Mouse (Mus musculus) MEL (cell line): Measurements from ENCODE around the gene Ttll11. TPM values are rescaled to one million over a fixed set of nuclear protein-coding genes. Genes with fewer than 3 reads are reported as not detected.

Experiments used
- DNase-seq: peaks from one replicate; pipeline ENCODE4 v3.0.0; 2011; ENCODE audit warnings: low read depth, low spot score
- H3K27ac ChIP-seq: 2 replicates; pipeline ENCODE4 v1.5.1; 2012; ENCODE audit warnings: low read depth, mild to moderate bottlenecking, control low read depth, low read length, moderate library complexity; ENCODE audit not compliant: control insufficient read depth
- H3K27me3 ChIP-seq, 2 experiments: fragments of 150-350 bp in 1 of 2; sonication (generic) in 1 of 2; 2 replicates each; pipeline ENCODE4 v1.6.1; 2012; ENCODE audit warnings: low read length in 2 of 2, mild to moderate bottlenecking in 2 of 2, improper control_type of control experiment in 1 of 2, moderate library complexity in 1 of 2; ENCODE audit not compliant: insufficient read depth in 2 of 2, control insufficient read depth in 1 of 2
- H3K36me3 ChIP-seq, 2 experiments: 2 replicates each; pipeline ENCODE4 v1.6.1; 2012 to 2014; ENCODE audit warnings: low read length in 2 of 2, improper control_type of control experiment in 1 of 2, inconsistent platforms in 1 of 2, mild to moderate bottlenecking in 1 of 2; ENCODE audit not compliant: insufficient read depth in 2 of 2, control insufficient read depth in 1 of 2
- H3K4me1 ChIP-seq, 2 experiments: fragments of 150-350 bp in 1 of 2; sonication (generic) in 1 of 2; 2 replicates each; pipeline ENCODE4 v1.6.1; 2012; ENCODE audit warnings: low read length in 2 of 2, improper control_type of control experiment in 1 of 2, mild to moderate bottlenecking in 1 of 2; ENCODE audit not compliant: insufficient read depth in 2 of 2, control insufficient read depth in 1 of 2
- H3K4me3 ChIP-seq, 2 experiments: fragments of 150-350 bp in 1 of 2; sonication (generic) in 1 of 2; 2 replicates each; pipeline ENCODE4 v1.5.1; 2012; ENCODE audit warnings: low read depth in 2 of 2, low read length in 2 of 2, mild to moderate bottlenecking in 2 of 2, moderate library complexity in 2 of 2, control low read depth in 1 of 2, improper control_type of control experiment in 1 of 2; ENCODE audit not compliant: control insufficient read depth in 1 of 2, insufficient read depth in 1 of 2
- H3K79me2 ChIP-seq: 2 replicates; pipeline ENCODE4 v1.6.1; 2012; ENCODE audit warnings: mild to moderate bottlenecking, low read length, moderate library complexity; ENCODE audit not compliant: control insufficient read depth, poor library complexity, insufficient read depth
- H3K9ac ChIP-seq: 2 replicates; pipeline ENCODE4 v1.6.1; 2012; ENCODE audit warnings: low read depth, mild to moderate bottlenecking, control low read depth, low read length, moderate library complexity; ENCODE audit not compliant: control insufficient read depth, poor library complexity, severe bottlenecking
- H3K9me3 ChIP-seq: fragments of 150-350 bp; sonication (generic); replicated peaks from 2 replicates; pipeline ENCODE4 v1.6.1; 2012; ENCODE audit warnings: mild to moderate bottlenecking, low read length, improper control_type of control experiment, moderate library complexity; ENCODE audit not compliant: insufficient read depth
- BHLHE40 ChIP-seq: IDR thresholded peaks from 2 replicates; pipeline ENCODE4 v1.6.1; 2012; ENCODE audit warnings: low read depth, mild to moderate bottlenecking, inconsistent platforms, low read length, improper control_type of control experiment, borderline replicate concordance
- CHD1 ChIP-seq: IDR thresholded peaks from 2 replicates; pipeline ENCODE4 v1.6.1; 2012; ENCODE audit warnings: low read depth, mild to moderate bottlenecking, inconsistent platforms, low read length, improper control_type of control experiment
- ELF1 ChIP-seq: IDR thresholded peaks from 2 replicates; pipeline ENCODE4 v1.6.1; 2014; ENCODE audit warnings: low read depth, mild to moderate bottlenecking, inconsistent platforms, low read length, improper control_type of control experiment, moderate library complexity
- EP300 ChIP-seq, 2 experiments: IDR thresholded peaks; 2 replicates each; pipeline ENCODE4 v1.6.1; 2011; ENCODE audit warnings: improper control_type of control experiment in 2 of 2, low read length in 2 of 2, low read depth in 1 of 2, mild to moderate bottlenecking in 1 of 2
- GABPA ChIP-seq: IDR thresholded peaks from 2 replicates; pipeline ENCODE4 v1.6.1; 2012; ENCODE audit warnings: low read depth, mild to moderate bottlenecking, inconsistent platforms, low read length, improper control_type of control experiment, moderate library complexity
- GATA1 ChIP-seq: IDR thresholded peaks from 2 replicates; pipeline ENCODE4 v1.6.1; 2011; ENCODE audit warnings: low read depth, low read length, improper control_type of control experiment
- KAT2A ChIP-seq: conservative IDR thresholded peaks from 2 replicates; pipeline ENCODE4 v1.6.1; 2012; ENCODE audit warnings: low read depth, low read length, improper control_type of control experiment, inconsistent platforms
- MAX ChIP-seq: IDR thresholded peaks from 2 replicates; pipeline ENCODE4 v1.6.1; 2011; ENCODE audit warnings: low read length, improper control_type of control experiment
- NRF1 ChIP-seq: IDR thresholded peaks from 2 replicates; pipeline ENCODE4 v1.6.1; 2014; ENCODE audit warnings: low read depth, mild to moderate bottlenecking, inconsistent platforms, low read length, improper control_type of control experiment, moderate library complexity; ENCODE audit not compliant: poor library complexity, insufficient read depth, severe bottlenecking
- POLR2A ChIP-seq, 2 experiments: IDR thresholded peaks; 2 replicates each; pipeline ENCODE4 v1.6.1; 2011 to 2012; ENCODE audit warnings: low read length in 2 of 2, mild to moderate bottlenecking in 2 of 2, control low read depth in 1 of 2, improper control_type of control experiment in 1 of 2, low read depth in 1 of 2, moderate library complexity in 1 of 2; ENCODE audit not compliant: control insufficient read depth in 1 of 2, insufficient read depth in 1 of 2, poor library complexity in 1 of 2
- POLR2AphosphoS2 ChIP-seq: IDR thresholded peaks from 2 replicates; pipeline ENCODE4 v1.6.1; 2011; ENCODE audit warnings: low read length, improper control_type of control experiment
- POLR2AphosphoS5 ChIP-seq: IDR thresholded peaks from 2 replicates; pipeline ENCODE4 v1.6.1; 2012; ENCODE audit warnings: low read depth, borderline replicate concordance, mild to moderate bottlenecking, inconsistent platforms, low read length, moderate library complexity, mixed read lengths
- RAD21 ChIP-seq: IDR thresholded peaks from 2 replicates; pipeline ENCODE4 v1.6.1; 2011; ENCODE audit warnings: mild to moderate bottlenecking, low read depth, low read length, improper control_type of control experiment
- SMC3 ChIP-seq: IDR thresholded peaks from 2 replicates; pipeline ENCODE4 v1.6.1; 2011; ENCODE audit warnings: low read depth, low read length, improper control_type of control experiment
- TAL1 ChIP-seq: IDR thresholded peaks from 2 replicates; pipeline ENCODE4 v1.6.1; 2012; ENCODE audit warnings: mild to moderate bottlenecking, inconsistent platforms, low read length, moderate library complexity, mixed read lengths
- TBP ChIP-seq: IDR thresholded peaks from 2 replicates; pipeline ENCODE4 v1.8.0; 2011; ENCODE audit warnings: low read depth, low read length, improper control_type of control experiment
- TCF12 ChIP-seq: IDR thresholded peaks from 2 replicates; pipeline ENCODE4 v1.6.1; 2014; ENCODE audit warnings: low read depth, mild to moderate bottlenecking, inconsistent platforms, low read length, improper control_type of control experiment, moderate library complexity
- ZKSCAN1 ChIP-seq: IDR thresholded peaks from 2 replicates; pipeline ENCODE4 v1.6.1; 2012; ENCODE audit warnings: low read depth, mild to moderate bottlenecking, inconsistent platforms, low read length, improper control_type of control experiment, moderate library complexity
- ZNF384 ChIP-seq: IDR thresholded peaks from 2 replicates; pipeline ENCODE4 v1.6.1; 2012; ENCODE audit warnings: low read depth, mild to moderate bottlenecking, inconsistent platforms, low read length, improper control_type of control experiment
- polyA plus RNA-seq, 2 experiments: library from polyadenylated mRNA; stranded (reverse) in 1 of 2; unstranded in 1 of 2; fragments of >175 nt in 1 of 2; fragments of >200 nt in 1 of 2; gene quantifications; 2 replicates each; pipeline versions ENCODE4 v1.2.1 to v1.2.4; 2012; ENCODE audit warnings: low replicate concordance in 2 of 2, low read depth in 1 of 2; ENCODE audit not compliant: insufficient read length in 2 of 2, insufficient read depth in 1 of 2, missing spikeins in 1 of 2
- total RNA-seq: library from RNA; depleted of rRNA; stranded (reverse); fragments of 300-350 nt; gene quantifications from 2 replicates; pipeline ENCODE4 v1.2.3, GENCODE M21; 2012

Gene Ttll11
- total and polyA plus RNA-seq, 3 experiments = 1.2 to 2.5 TPM; not detected in 1

GRCm38 (mm10) chr2:35884296-35884695 lies 95.4 kb downstream of the Ttll11 start:
- no peaks in the 10 kb centered on the region for H3K36me3 ChIP-seq
- no peaks in the 10 kb centered on the region for H3K79me2 ChIP-seq
- no peaks in the 10 kb centered on the region for H3K27me3 ChIP-seq
- DNase-seq = no peak
- no peaks in the 10 kb centered on the region for H3K9me3 ChIP-seq
- H3K9ac ChIP-seq = no peak overlapping the region
- no peaks in the 10 kb centered on the region for H3K4me1 ChIP-seq
- H3K27ac ChIP-seq = no peak overlapping the region
- no peak for TF ChIP-seq POLR2AphosphoS2
- TF ChIP-seq NRF1 = no peak
- TF ChIP-seq TAL1 = no peak
- TF ChIP-seq EP300 (IDR thresholded peaks at IDR 0.05; ENCODE audit: low read depth in 1 of 2, low read length in 2 of 2) = no peak
- TF ChIP-seq TCF12 = no peak
- TF ChIP-seq GATA1 = no peak
- TF ChIP-seq POLR2AphosphoS5 = no peak
- TF ChIP-seq ZNF384 = no peak
- TF ChIP-seq SMC3 = no peak
- TF ChIP-seq MAX = no peak
- no peak for TF ChIP-seq CHD1
- TF ChIP-seq KAT2A = no peak
- TF ChIP-seq, all 39 proteins: peak for 0
- no peak overlapping the region for H3K4me3 ChIP-seq

GRCm38 (mm10) chr2:35882336-35882987 lies 97.3 kb downstream of the Ttll11 start:
- H3K9ac ChIP-seq = no peak overlapping the region
- H3K79me2 ChIP-seq = no peaks in the 10 kb centered on the region
- DNase-seq = no peak
- no peak for TF ChIP-seq POLR2A (IDR thresholded peaks at IDR 0.05; ENCODE audit: control insufficient read depth in 1 of 2, insufficient read depth in 1 of 2, low read depth in 1 of 2, low read length in 2 of 2, poor library complexity in 1 of 2)
- H3K4me1 ChIP-seq = no peaks in the 10 kb centered on the region
- no peaks in the 10 kb centered on the region for H3K36me3 ChIP-seq
- no peaks in the 10 kb centered on the region for H3K27me3 ChIP-seq
- no peak overlapping the region for H3K27ac ChIP-seq
- no peak overlapping the region for H3K4me3 ChIP-seq
- H3K9me3 ChIP-seq = no peaks in the 10 kb centered on the region

- Histone ChIP-seq H3K36me3 (no peaks in the 10 kb centered on the region), H3K79me2 (no peaks in the 10 kb centered on the region), H3K27me3 (no peaks in the 10 kb centered on the region), H3K4me3 (no peak overlapping the region), H3K9ac (no peak overlapping the region), H3K27ac (no peak overlapping the region), H3K4me1 (no peaks in the 10 kb centered on the region), H3K9me3 (no peaks in the 10 kb centered on the region)
- TF ChIP-seq ELF1 (no peak), ZKSCAN1 (no peak), TAL1 (no peak), ZNF384 (no peak), RAD21 (no peak), POLR2A (IDR thresholded peaks at IDR 0.05; ENCODE audit: control insufficient read depth in 1 of 2, insufficient read depth in 1 of 2, low read depth in 1 of 2, low read length in 2 of 2, poor library complexity in 1 of 2) (no peak), POLR2AphosphoS5 (no peak), TBP (no peak), TCF12 (no peak), GABPA (no peak), BHLHE40 (no peak)
- DNase-seq = no peak
Measured at GRCm38 (mm10) chr2:35881896-35882295, 97.8 kb downstream of the Ttll11 start.
